Mouse (Mus musculus): ENCODE results near the gene Acnat1. TPM values are rescaled to one million over a fixed set of nuclear protein-coding genes. Genes with fewer than 3 reads are reported as not detected.
"Not testable (repeated sequence)": the region's sequence is repeated elsewhere in the genome, so short reads cannot be mapped to it uniquely, and the experiment has no call there.

The Acnat1 gene
- polyA plus RNA-seq, 1 experiment, result not detected

DNA sequence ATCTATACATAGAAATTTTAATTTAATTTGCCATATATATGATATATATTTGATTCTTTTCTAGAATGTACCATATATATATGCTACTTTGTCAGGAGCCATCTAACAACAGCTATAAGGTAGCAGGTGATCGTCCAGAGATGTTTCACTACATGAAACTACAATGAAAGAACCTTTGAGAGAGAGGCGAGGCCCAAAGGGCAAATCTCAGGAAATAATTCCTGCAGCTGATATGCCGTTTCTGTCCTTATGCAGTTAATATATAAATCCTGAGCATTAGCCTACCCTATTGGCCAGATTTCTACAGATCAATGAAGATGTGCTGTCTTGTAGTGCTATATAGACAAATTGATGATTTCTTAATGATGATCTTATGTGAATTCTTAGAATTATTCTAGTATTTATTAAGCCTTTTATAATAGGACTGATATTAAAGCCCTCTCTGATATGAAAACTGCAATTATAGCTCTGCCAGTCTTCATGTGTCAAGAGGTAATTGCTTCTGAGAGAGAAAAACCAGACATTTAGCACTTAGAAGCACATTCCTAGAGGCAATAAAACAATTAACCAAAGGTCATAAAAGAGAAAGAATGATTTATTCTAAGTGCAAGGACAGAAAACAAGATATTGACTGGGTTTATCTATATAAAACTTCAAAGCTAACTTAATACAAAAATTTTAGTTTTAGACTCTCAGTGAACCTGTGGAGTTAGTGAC, 4.1 kb downstream of the Acnat1 start:
- TF ChIP-seq GATA1 (IDR thresholded peaks at IDR 0.05; ENCODE audit: low read length), result no peak

DNA sequence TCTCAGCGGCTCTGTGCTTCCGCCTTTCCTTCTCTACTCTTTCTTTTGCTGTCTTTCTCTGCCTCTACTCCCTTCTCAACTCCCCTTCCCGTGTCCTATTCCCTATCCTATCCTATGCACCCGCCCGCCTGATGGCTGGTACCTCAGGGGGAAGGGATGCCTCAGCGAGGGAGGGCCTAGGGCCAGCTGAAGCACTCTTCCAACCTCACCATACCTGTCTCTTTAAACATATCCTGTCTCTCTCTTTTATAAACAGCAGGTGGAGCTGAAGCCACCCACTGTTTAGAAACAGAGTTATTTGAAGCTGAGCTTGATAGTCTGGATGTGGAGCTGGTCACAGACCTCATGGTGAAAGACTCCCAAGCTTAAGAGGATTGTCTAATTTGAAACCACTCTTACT, 6.4 kb downstream of the Acnat1 start:
- TF ChIP-seq GATA1 (IDR thresholded peaks at IDR 0.05; ENCODE audit: low read length), result no peak

DNA sequence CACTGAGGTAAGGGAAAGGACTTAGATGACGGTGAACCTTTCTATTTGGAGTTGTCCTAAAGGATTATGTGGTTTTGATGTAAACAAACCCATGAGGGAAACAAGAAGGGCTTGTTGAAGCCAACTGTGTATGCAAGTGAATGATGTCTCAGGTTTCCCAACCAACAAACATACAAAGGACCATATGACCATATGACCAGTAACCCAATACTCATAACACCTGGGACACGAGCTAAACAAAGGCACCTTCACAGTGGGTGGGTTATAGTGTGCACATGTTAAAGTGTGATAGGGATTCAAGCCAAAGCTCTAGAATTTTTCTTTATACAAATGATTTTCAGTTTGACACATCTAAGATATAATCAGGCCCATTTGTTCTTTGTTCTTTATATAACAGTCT, 17.5 kb downstream of the Acnat1 start:
- no peak for TF ChIP-seq GATA1 (IDR thresholded peaks at IDR 0.05; ENCODE audit: low read length)

DNA sequence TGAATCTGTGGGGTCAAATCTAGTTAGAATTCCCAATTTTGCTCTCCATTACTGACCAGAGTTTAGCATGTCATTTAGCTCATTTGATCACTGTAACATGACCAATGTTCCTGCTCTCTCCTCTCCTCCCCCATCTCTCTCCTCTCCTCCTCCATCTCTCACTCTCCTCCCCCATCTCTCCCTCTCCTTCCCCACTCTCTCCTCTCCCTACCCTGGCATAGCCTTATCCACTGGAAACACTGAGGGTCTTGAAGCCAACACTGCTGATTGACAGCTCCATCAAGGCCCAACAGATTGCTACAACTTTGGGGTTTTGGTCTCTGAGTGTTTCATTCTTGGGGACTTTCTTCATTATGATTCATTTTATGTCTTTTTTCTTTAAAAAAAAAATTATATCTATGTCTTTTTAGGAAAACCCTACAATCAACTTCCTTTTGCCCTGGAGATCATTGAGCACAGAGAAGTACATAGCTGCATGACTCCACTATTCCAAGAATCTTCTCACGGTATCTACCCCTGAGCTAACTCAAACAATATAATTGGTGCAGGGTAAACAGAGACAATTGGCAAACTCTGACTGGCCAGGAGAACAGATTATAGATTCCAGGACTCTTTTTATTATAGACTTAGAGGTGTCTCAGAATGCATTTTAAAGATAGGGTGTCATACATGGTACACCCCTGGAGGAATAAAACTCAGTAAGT, 21.7 kb downstream of the Acnat1 start:
- TF ChIP-seq GATA1 (IDR thresholded peaks at IDR 0.05; ENCODE audit: low read length), result no peak

DNA sequence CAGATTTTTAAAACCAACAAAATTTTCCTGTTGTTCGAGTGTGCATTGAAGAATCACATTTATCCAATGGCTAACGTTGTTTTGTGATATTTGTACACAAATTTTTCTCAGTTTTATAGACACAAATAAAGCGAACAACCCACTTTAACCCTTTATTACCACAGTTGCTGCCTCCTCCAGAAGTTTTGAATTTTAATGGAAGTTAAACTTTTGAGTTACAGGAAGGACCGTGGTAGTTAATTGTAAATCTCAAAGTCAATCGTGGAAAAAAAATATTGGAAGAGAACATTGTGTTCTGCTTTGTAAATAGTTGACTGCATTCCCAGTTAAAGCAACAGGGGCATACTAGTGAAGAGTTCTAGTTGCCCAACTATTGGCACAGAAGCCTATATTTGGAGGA, 65.8 kb downstream of the Acnat1 start, which contains the start of gene Acnat2:
Gene Acnat2 (minus strand): TSS at position 195 of the 400 bp plus-strand sequence.
- not testable (repeated sequence) for TF ChIP-seq GATA1 (IDR thresholded peaks at IDR 0.05; ENCODE audit: low read length)

Other genes starting within 250 kb of the Acnat1 start
- gene Acnat2, start 65.8 kb downstream of the Acnat1 start, polyA plus RNA-seq (2012), result not detected in 2 replicates
- not detected in 2 replicates for gene Baat, start 32.6 kb upstream of the Acnat1 start, polyA plus RNA-seq (2012)
- gene Mrpl50, start 47.2 kb upstream of the Acnat1 start, polyA plus RNA-seq (2012), result 1.9 and 3.2 TPM in 2 replicates
- gene Zfp189, start 47.3 kb upstream of the Acnat1 start, polyA plus RNA-seq (2012), result 0.59 and 0.84 TPM in 2 replicates
- not detected in 2 replicates for gene Aldob, start 75.6 kb upstream of the Acnat1 start, polyA plus RNA-seq (2012)
- gene Tmem246, start 124.0 kb upstream of the Acnat1 start, polyA plus RNA-seq (2012), result 43.4 and 43.6 TPM in 2 replicates
- 39.6 and 41.3 TPM in 2 replicates for gene Rnf20, start 158.1 kb upstream of the Acnat1 start, polyA plus RNA-seq (2012)
- gene Ppp3r2, start 208.1 kb upstream of the Acnat1 start, polyA plus RNA-seq (2012), result not detected in 2 replicates